Mouse (Mus musculus): ENCODE data around the gene Zswim9.

The Zswim9 gene

GRCm38 (mm10) chr7:13271704-13272103 is 6.8 kb downstream of the Zswim9 start:
- intact Hi-C loops (cut with DNase I), result loop anchor here (10.0 kb wide), 1 partner anchor 347 kb away; the partner anchor contains the start of genes Rnf225 and Rps5

GRCm38 (mm10) chr7:13269394-13269793 is 9.1 kb downstream of the Zswim9 start:
- intact Hi-C loops (cut with DNase I), result no loop called here

- intact Hi-C loops (cut with DNase I), result no loop called here
Observed at GRCm38 (mm10) chr7:13268749-13269260, 9.7 kb downstream of the Zswim9 start.

- intact Hi-C loops (cut with DNase I), result no loop called here
Observed at GRCm38 (mm10) chr7:13264396-13264795, 14.1 kb downstream of the Zswim9 start.

GRCm38 (mm10) chr7:13263851-13264250 is 14.7 kb downstream of the Zswim9 start:
- intact Hi-C loops (cut with DNase I), result no loop called here

GRCm38 (mm10) chr7:13260746-13261700 is 17.5 kb downstream of the Zswim9 start:
- intact Hi-C loops (cut with DNase I), result no loop called here

- intact Hi-C loops (cut with DNase I), result no loop called here
Observed at GRCm38 (mm10) chr7:13212720-13213119, 65.8 kb downstream of the Zswim9 start, which contains the start of gene Vmn1r89. Vmn1r89 (plus strand) TSS chr7:13213020.
